Mouse (Mus musculus) left cerebral cortex, postnatal 10 days (tissue): ENCODE measurements around the gene Birc6. TPM values are rescaled to one million over a fixed set of nuclear protein-coding genes. Genes with fewer than 3 reads are reported as not detected.
"Not testable (repeated sequence)": the region's sequence is repeated elsewhere in the genome, so short reads cannot be mapped to it uniquely, and the experiment has no call there.

Source experiments
- DNase-seq, 2 experiments: peaks; one replicate each; pipeline ENCODE4 v3.0.0; 2021 to 2022; ENCODE audit warnings: low spot score in 2 of 2, mixed read lengths in 1 of 2; ENCODE audit errors: extremely low spot score in 1 of 2
- intact Hi-C: fragments of 180-260 bp; cut with DNase I; formaldehyde crosslinking; loops from one replicate; pipeline ENCODE4 v1.15.1; 2025
- total RNA-seq, 2 experiments: library from RNA; stranded (reverse); gene quantifications; 2 replicates each; pipeline ENCODE4 v1.2.3; 2021

The Birc6 gene
- total RNA-seq, 2 experiments from 2014 or later = 155 to 161 TPM

- intact Hi-C loops = no loop called here
- no peak for DNase-seq
Measured at GRCm38 (mm10) chr17:74684927-74685326, 156.8 kb downstream of the Birc6 start.

- intact Hi-C loops = no loop called here
Measured at GRCm38 (mm10) chr17:74688555-74688954, 160.5 kb downstream of the Birc6 start.

GRCm38 (mm10) chr17:74689406-74689805, 161.3 kb downstream of the Birc6 start:
- intact Hi-C loops = no loop called here
- DNase-seq = no peak

More at GRCm38 (mm10) chr17:74688555-74688954, 160.5 kb downstream of the Birc6 start:
- DNase-seq = no peak

GRCm38 (mm10) chr17:74701661-74702060, 173.6 kb downstream of the Birc6 start:
- intact Hi-C loops, DNase-seq: not testable (repeated sequence)

- intact Hi-C loops = no loop called here
- DNase-seq = no peak
Measured at GRCm38 (mm10) chr17:74705480-74705879, 177.4 kb downstream of the Birc6 start.

- intact Hi-C loops = no loop called here
- no peak for DNase-seq
Measured at GRCm38 (mm10) chr17:74706593-74706992, 178.5 kb downstream of the Birc6 start.

GRCm38 (mm10) chr17:74707637-74708152, 179.6 kb downstream of the Birc6 start:
- intact Hi-C loops = no loop called here
- DNase-seq = no peak

GRCm38 (mm10) chr17:74710731-74711130, 182.6 kb downstream of the Birc6 start:
- intact Hi-C loops = no loop called here
- DNase-seq = no peak

- intact Hi-C loops = no loop called here
- DNase-seq = no peak
Measured at GRCm38 (mm10) chr17:74711627-74712026, 183.5 kb downstream of the Birc6 start.

- DNase-seq = no peak
- intact Hi-C loops = no loop called here
Measured at GRCm38 (mm10) chr17:74715128-74715527, 187.0 kb downstream of the Birc6 start.

- intact Hi-C loops = no loop called here
- DNase-seq = no peak
Measured at GRCm38 (mm10) chr17:74715724-74716123, 187.6 kb downstream of the Birc6 start.

- DNase-seq = no peak
- intact Hi-C loops = no loop called here
Measured at GRCm38 (mm10) chr17:74716643-74717042, 188.5 kb downstream of the Birc6 start.

- DNase-seq = no peak
- intact Hi-C loops = no loop called here
Measured at GRCm38 (mm10) chr17:74717091-74717617, 189.1 kb downstream of the Birc6 start.

GRCm38 (mm10) chr17:74717618-74718151, 189.6 kb downstream of the Birc6 start, which contains the start of gene Ttc27:
Ttc27 (plus strand) TSS chr17:74717732.
- intact Hi-C loops = no loop called here
- peak; percentile 96 to 98 for DNase-seq

GRCm38 (mm10) chr17:74732872-74733271, 204.8 kb downstream of the Birc6 start:
- intact Hi-C loops = loop anchor here (5.0 to 10.0 kb wide), 2 partner anchors 272 to 354 kb away; partner anchors contain the start of gene Ltbp1
- DNase-seq = no peak

- intact Hi-C loops = loop anchor here (10.0 kb wide), 1 partner anchor 269 kb away; the partner anchor contains the start of gene Ltbp1
- no peak for DNase-seq
Measured at GRCm38 (mm10) chr17:74735392-74735791, 207.3 kb downstream of the Birc6 start.

- intact Hi-C loops = no loop called here
- DNase-seq = no peak
Measured at GRCm38 (mm10) chr17:74749659-74750058, 221.6 kb downstream of the Birc6 start.

GRCm38 (mm10) chr17:74751026-74751425, 222.9 kb downstream of the Birc6 start:
- DNase-seq = no peak
- intact Hi-C loops = no loop called here
